Mouse (Mus musculus) embryo, embryonic 10.5 days (tissue): ENCODE data around the gene Dmrt3.

ENCODE experiments used
- DNase-seq: peaks from one replicate; pipeline ENCODE4 v3.0.0-alpha.2; 2015; ENCODE audit warnings: low spot score

Dmrt3 gene

GRCm38 (mm10) chr19:25610015-25610410 is at the start of gene Dmrt3:
Gene Dmrt3, plus strand, starts transcription at chr19:25610301.
- DNase-seq = peak; percentile 70

- DNase-seq = no peak
Observed at GRCm38 (mm10) chr19:25564430-25564829, 45.7 kb upstream of the Dmrt3 start.

- no peak for DNase-seq
Observed at GRCm38 (mm10) chr19:25569778-25570177, 40.3 kb upstream of the Dmrt3 start.

GRCm38 (mm10) chr19:25574431-25574830 is 35.7 kb upstream of the Dmrt3 start:
- no peak for DNase-seq

GRCm38 (mm10) chr19:25574981-25575814 is 34.9 kb upstream of the Dmrt3 start:
- peak; percentile 50 for DNase-seq

- no peak for DNase-seq
Observed at GRCm38 (mm10) chr19:25578358-25578757, 31.7 kb upstream of the Dmrt3 start.

GRCm38 (mm10) chr19:25579440-25579839 is 30.7 kb upstream of the Dmrt3 start:
- no peak for DNase-seq

GRCm38 (mm10) chr19:25597717-25598232 is 12.3 kb upstream of the Dmrt3 start:
- no peak for DNase-seq

GRCm38 (mm10) chr19:25598626-25599025 is 11.5 kb upstream of the Dmrt3 start:
- no peak for DNase-seq

GRCm38 (mm10) chr19:25601966-25602365 is 8.1 kb upstream of the Dmrt3 start:
- DNase-seq = no peak

GRCm38 (mm10) chr19:25607461-25608205 is 2.5 kb upstream of the Dmrt3 start:
- peak; percentile 72 for DNase-seq

- DNase-seq = no peak
Observed at GRCm38 (mm10) chr19:25608206-25608580, 1.9 kb upstream of the Dmrt3 start.

GRCm38 (mm10) chr19:25608961-25609850 is 895 bp upstream of the Dmrt3 start:
- peak; percentile 66 for DNase-seq

- no peak for DNase-seq
Observed at GRCm38 (mm10) chr19:25610411-25611111, 460 bp downstream of the Dmrt3 start.

- peak; percentile 61 for DNase-seq
Observed at GRCm38 (mm10) chr19:25611116-25611515, 1.0 kb downstream of the Dmrt3 start.

GRCm38 (mm10) chr19:25611876-25612805 is 2.0 kb downstream of the Dmrt3 start:
- DNase-seq = peak; percentile 56

GRCm38 (mm10) chr19:25612806-25613295 is 2.8 kb downstream of the Dmrt3 start:
- no peak for DNase-seq

- DNase-seq = peak; percentile 65
Observed at GRCm38 (mm10) chr19:25613476-25614300, 3.6 kb downstream of the Dmrt3 start.

- DNase-seq = no peak
Observed at GRCm38 (mm10) chr19:25615889-25616288, 5.8 kb downstream of the Dmrt3 start.
